Mouse (Mus musculus) embryonic facial prominence, embryonic 10.5 days (tissue): ENCODE measurements around the gene Blvrb. TPM values are rescaled to one million over a fixed set of nuclear protein-coding genes. Genes with fewer than 3 reads are reported as not detected.
A peak's percentile ranks its signal among the peaks of the same experiment; 100 is the strongest.

ENCODE experiments used
- DNase-seq: peaks from one replicate; pipeline ENCODE4 v3.0.0-alpha.2; 2017; ENCODE audit warnings: low spot score
- H3K27ac ChIP-seq: fragments of 300-500 bp; sonication (generic); replicated peaks from 2 replicates; pipeline ENCODE4 v1.5.1; 2016; ENCODE audit warnings: mild to moderate bottlenecking
- H3K27me3 ChIP-seq: fragments of 300-500 bp; sonication (generic); replicated peaks from 2 replicates; pipeline ENCODE4 v1.6.1; 2016; ENCODE audit warnings: low read depth, mild to moderate bottlenecking; ENCODE audit not compliant: poor library complexity, severe bottlenecking
- H3K36me3 ChIP-seq: fragments of 300-500 bp; sonication (generic); replicated peaks from 2 replicates; pipeline ENCODE4 v1.6.1; 2016; ENCODE audit warnings: mild to moderate bottlenecking, moderate library complexity
- H3K4me1 ChIP-seq: fragments of 300-500 bp; sonication (generic); 2 replicates; pipeline ENCODE4 v1.6.1; 2016
- H3K4me3 ChIP-seq: fragments of 300-500 bp; sonication (generic); 2 replicates; pipeline ENCODE4 v1.5.1; 2016; ENCODE audit warnings: mild to moderate bottlenecking, moderate library complexity
- H3K9me3 ChIP-seq: fragments of 300-500 bp; sonication (generic); 2 replicates; pipeline ENCODE4 v1.6.1; 2016; ENCODE audit warnings: mild to moderate bottlenecking
- WGBS: fragments of 180-500 bp; shearing (Covaris S2); methylation state at CpG from one replicate; pipeline ENCODE4 v1.1.7; 2016; 5-methylcytosine and 5-hydroxymethylcytosine counted together
- polyA plus RNA-seq: library from polyadenylated mRNA; unstranded; fragments of >200 nt; fragmentation: Nextera tagmentation; extraction: Ambion mirVana; gene quantifications from 2 replicates; pipeline ENCODE4 v1.2.1, GENCODE M21; 2016

Gene Blvrb
- polyA plus RNA-seq, 1 experiment from 2014 or later = 35.2 TPM

DNA sequence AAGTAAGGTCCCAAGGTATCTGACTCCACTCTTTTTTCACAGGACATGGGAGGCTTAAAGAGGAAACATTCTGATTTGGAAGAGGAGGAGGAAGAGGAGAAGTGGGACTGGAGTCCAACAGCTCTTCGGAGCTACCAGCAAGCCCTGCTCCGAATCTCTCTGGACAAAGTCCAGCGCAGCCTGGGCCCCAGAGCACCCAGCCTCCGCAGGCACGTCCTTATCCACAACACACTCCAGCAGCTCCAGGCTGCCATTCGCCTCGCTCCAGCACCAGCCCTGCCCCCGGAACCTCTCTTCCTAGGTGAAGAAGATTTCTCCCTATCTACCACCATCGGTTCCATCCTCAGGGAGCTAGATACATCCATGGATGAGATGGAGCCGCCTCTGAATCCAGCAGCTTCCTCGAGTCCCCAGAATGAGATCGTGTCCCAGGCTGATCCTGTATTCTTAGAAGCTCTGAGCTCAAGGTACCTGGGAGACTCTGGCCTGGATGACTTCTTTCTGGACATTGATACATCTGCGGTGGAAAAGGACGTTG is 28.4 kb downstream of the Blvrb start:
- H3K36me3 ChIP-seq = peaks cover 28% of the 10 kb centered on the region
- no peaks in the 10 kb centered on the region for H3K9me3 ChIP-seq
- no peak overlapping the region for H3K4me3 ChIP-seq
- peaks cover 21% of the 10 kb centered on the region for H3K4me1 ChIP-seq
- no peaks in the 10 kb centered on the region for H3K27me3 ChIP-seq
- 94% methylated on average over 14 of the region's 14 CpGs for WGBS
- no peak overlapping the region for H3K27ac ChIP-seq
- no peak for DNase-seq

DNA sequence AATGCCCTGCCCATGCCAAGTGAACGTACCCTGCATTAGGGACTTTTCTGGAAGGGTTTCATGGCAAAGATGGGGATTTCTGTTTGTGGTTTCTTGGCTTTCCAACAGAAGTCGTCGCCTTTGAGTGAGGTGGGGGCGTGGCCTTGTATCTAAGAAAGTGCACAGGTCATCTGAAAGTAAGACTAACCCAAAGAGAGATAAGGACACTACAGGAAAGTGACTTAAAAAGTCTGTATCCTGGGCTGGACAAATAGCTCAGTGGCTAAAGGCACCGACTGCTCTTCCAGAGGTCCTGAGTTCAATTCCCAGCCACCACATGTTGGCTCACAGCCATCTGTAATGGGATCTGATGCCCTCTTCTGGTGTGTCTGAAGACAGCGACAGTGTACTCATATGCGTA is 30.8 kb downstream of the Blvrb start:
- peaks cover 28% of the 10 kb centered on the region for H3K36me3 ChIP-seq
- H3K4me3 ChIP-seq = no peak overlapping the region
- DNase-seq = no peak
- no peak overlapping the region for H3K27ac ChIP-seq
- no peaks in the 10 kb centered on the region for H3K27me3 ChIP-seq
- no peaks in the 10 kb centered on the region for H3K9me3 ChIP-seq
- H3K4me1 ChIP-seq = peaks cover 32% of the 10 kb centered on the region
- 84% methylated on average over 7 of the region's 7 CpGs for WGBS

DNA sequence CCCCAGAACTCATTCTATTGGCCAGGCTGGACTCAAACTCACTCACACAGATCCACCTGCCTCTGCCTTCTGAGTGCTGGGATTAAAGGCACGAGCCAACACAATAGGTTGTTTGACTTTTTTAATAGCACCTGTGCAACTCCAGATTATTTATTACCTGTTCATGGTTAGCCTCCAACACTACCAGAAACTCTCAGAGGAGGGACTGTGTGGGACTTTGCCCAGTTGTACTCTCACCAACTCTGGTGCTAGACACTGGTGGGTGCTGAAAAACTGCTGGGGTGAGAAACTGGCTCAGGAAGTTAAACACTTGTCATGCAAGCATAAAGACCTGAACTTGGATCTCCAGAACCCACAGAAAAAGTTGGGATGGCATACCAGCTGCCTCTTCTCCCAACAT is 32.0 kb downstream of the Blvrb start:
- Histone ChIP-seq H3K27me3 (no peaks in the 10 kb centered on the region), H3K4me1 (peaks cover 32% of the 10 kb centered on the region), H3K36me3 (peaks cover 28% of the 10 kb centered on the region), H3K9me3 (no peaks in the 10 kb centered on the region), H3K4me3 (no peak overlapping the region), H3K27ac (no peak overlapping the region)
- WGBS = 79% methylated on average over 1 of the region's 1 CpGs
- no peak for DNase-seq

DNA sequence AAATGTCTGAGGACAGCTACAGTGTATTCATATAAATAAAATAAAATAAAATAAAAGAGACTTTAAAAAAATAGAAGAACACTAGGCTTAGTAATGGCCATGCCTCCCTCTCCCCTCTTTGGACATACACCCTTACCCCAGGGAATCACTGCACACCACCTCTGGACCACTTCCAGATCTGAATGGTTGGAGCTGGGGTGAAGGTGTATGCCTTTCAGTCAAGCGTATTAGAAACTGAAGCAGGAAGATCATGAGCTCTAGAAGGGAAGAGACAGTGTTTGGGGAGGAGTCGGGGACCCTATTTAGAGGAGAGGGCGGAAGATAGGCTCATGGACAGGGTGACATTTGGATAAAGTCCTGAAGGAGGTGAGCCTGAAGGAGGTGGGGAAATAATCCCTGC is 32.7 kb downstream of the Blvrb start:
- DNase-seq = no peak
- Histone ChIP-seq H3K36me3 (peaks cover 28% of the 10 kb centered on the region), H3K27ac (peak overlapping the region; percentile 86), H3K9me3 (no peaks in the 10 kb centered on the region), H3K27me3 (no peaks in the 10 kb centered on the region), H3K4me1 (peaks cover 25% of the 10 kb centered on the region), H3K4me3 (0 out of 2 replicates have a peak overlapping the region, but pooled peaks have one; percentile 55)
- WGBS = 73% methylated on average over 3 of the region's 3 CpGs

DNA sequence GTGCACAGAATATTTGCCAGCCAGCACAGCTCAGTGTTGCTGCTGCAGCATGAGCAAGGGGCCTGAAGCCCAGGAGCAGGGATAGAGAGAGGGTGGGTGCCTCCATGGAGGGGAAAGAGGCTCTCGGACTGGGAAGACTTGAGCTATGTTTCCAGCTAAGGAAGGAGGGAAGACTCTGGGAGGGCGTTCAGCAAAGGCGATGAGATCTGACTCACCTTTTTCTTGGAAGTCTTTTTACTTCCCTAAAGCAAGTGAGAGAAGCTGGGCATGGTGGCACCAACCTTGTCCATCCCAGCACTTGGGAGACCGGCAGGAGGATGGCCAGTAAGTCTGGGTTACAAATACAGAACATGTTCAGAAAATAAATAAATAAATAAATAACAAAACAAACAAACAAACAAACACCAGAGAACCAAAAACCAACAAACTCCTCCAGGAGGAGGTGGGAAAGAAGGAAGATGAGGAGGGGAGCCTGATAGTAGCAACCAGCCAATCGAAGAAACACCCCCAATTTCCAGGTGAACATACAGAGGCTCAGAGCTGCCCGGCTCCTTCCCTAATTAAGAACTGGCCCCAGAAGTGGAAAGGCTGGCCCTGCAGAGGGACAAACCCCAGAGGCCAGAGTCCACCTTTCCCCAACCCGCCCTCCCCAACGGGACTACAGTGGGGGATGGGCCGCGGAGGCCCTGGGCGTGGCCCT is 33.3 kb downstream of the Blvrb start:
- Histone ChIP-seq H3K27me3 (no peaks in the 10 kb centered on the region), H3K36me3 (peaks cover 24% of the 10 kb centered on the region), H3K4me3 (peak overlapping the region; percentile 55), H3K27ac (peak overlapping the region; percentile 86), H3K4me1 (peaks cover 25% of the 10 kb centered on the region), H3K9me3 (no peaks in the 10 kb centered on the region)
- 9% methylated on average over 11 of the region's 11 CpGs for WGBS
- DNase-seq = no peak

DNA sequence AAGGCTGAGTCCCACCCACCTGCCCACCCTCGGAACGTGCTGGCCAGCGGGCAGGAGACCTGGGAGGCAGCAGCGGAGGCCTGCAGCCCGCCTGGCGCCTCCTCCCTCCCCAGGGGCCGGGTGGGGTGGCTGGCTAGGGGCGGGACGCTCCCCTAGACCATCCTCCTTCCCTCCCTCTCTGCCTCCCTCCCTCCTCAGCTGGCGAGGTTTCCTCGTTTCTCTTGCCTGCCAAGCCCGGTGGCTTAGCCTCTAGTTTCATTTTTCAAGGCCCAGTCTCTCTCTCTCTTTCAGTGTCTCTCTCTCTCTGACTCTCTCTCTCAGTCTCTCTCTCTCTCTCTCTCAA is 33.8 kb downstream of the Blvrb start:
- H3K27me3 ChIP-seq = no peaks in the 10 kb centered on the region
- H3K9me3 ChIP-seq = no peaks in the 10 kb centered on the region
- 0% methylated on average over 12 of the region's 12 CpGs for WGBS
- peak overlapping the region; percentile 55 for H3K4me3 ChIP-seq
- peak; percentile 92 for DNase-seq
- peaks cover 18% of the 10 kb centered on the region for H3K36me3 ChIP-seq
- peaks cover 29% of the 10 kb centered on the region for H3K4me1 ChIP-seq
- H3K27ac ChIP-seq = peak overlapping the region; percentile 86

DNA sequence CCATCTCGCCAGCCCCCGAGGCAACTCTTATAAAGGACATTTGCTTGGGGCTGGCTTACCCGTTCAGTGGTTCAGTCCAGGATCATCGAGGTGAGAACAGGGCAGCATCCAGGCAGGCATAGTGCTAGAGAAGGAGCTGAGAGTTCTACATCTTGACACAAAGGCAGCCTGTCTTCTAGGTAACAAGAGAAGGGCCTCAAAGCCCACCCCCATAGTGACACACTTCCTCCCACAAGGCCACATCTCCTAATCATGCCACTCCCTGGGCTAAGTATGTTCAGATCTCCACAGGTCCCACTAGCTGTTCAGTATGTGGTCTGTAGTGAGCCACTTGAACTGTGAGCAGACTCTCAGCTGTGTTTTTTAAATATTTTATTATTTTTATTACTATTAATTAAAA is 36.1 kb downstream of the Blvrb start:
- no peak overlapping the region for H3K27ac ChIP-seq
- H3K27me3 ChIP-seq = no peaks in the 10 kb centered on the region
- H3K4me1 ChIP-seq = peaks cover 43% of the 10 kb centered on the region
- WGBS = 81% methylated on average over 4 of the region's 4 CpGs
- H3K4me3 ChIP-seq = no peak overlapping the region
- H3K9me3 ChIP-seq = no peaks in the 10 kb centered on the region
- H3K36me3 ChIP-seq = no peaks in the 10 kb centered on the region; the same call in 1 of the 2 replicates
- DNase-seq = no peak

DNA sequence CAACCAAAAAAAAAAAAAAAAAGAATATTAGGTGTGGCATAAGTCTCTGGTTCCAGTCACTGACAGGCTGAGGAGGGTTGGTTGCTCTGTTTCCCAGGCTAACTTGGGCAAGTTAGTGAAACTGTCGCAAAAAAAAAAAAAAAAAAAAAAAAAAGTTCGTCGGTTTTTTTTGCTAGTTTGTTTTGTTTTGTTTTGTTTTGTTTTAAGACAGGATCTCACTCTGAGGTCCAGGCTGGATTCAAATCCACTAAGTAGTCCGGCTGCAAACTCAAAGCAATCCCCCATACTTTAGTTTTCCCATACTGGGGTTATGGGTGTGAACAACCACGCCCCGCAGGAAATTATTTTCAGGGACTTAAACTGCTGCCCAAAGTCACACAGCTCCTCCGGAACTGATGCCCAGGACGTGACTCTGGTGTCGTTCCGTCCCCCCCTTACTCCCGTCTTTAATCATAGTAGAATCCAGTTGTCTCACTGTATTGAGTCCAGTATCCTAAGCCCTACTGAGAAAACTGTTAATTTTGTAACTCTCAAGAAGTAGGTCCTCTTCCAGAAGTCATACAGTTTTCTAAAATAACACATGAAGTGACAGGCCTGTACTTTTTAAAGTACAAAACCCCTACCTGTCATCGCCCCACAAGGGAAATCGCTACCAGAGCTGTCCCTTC is 38.5 kb downstream of the Blvrb start:
- H3K27me3 ChIP-seq = peaks cover 7% of the 10 kb centered on the region
- peaks cover 59% of the 10 kb centered on the region for H3K4me1 ChIP-seq
- no peaks in the 10 kb centered on the region for H3K9me3 ChIP-seq
- 5% methylated on average over 13 of the region's 13 CpGs for WGBS
- peaks cover 10% of the 10 kb centered on the region for H3K36me3 ChIP-seq
- no peak for DNase-seq
- peak overlapping the region; percentile 85 for H3K4me3 ChIP-seq
- peak overlapping the region; percentile 98 for H3K27ac ChIP-seq

DNA sequence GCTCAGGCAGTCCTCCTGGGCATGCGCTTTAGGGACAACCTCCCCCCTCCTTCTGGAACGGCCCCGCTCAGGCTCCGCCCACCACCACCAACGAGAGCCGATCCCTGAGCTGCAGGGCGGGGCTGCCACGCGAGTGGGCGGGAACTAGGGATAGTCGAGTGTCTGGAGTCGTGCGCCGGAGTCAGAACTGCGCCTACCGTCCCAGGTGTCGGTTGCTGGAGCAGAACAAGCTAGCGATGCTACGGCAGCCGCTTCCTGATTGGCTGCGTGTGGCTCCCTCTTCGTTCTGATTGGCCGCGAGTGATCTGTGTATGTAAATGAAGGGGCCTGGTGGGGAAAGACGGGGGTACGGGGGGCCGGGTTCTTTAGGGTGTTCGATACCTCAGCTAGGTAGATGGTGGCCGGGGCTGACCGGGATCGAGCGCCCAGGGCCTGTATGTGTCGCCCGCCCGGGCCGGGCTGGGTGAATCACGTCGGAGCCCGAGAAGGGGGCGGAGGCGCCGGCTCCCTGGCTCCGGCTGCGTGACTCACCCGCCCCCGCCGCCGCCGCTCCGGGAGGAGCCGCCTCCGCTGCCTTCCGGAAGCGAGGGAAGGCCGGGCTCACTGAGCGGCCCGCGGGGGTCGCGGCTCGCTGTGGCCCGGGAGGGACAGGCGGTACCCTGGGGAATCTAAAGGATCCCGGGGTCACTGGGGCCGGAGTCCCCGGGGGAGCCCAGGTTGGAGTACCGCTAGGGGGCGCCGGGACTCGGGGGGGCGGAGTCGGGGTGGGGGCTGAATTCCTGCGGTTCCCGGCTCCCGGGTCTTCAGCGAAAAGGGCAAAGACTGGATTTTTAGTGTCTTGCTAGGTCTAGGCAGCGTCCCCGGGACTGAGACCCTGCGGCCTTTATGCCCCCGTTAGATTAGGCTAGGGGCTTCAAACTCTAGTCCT is 39.3 kb downstream of the Blvrb start, which contains the start of gene Sertad1:
Sertad1 (plus strand) TSS at position 141 of the 928 bp plus-strand sequence.
- H3K4me3 ChIP-seq = peak within 1 kb of the TSS; percentile 85
- peaks cover 7% of the 10 kb centered on the region for H3K27me3 ChIP-seq
- H3K4me1 ChIP-seq = peaks cover 57% of the 10 kb centered on the region
- H3K9me3 ChIP-seq = no peaks in the 10 kb centered on the region
- WGBS = under 1% methylated on average over 80 of the region's 80 CpGs
- H3K36me3 ChIP-seq = peaks cover 10% of the 10 kb centered on the region
- peak within 1 kb of the TSS; percentile 98 for H3K27ac ChIP-seq
- peak; percentile 100 for DNase-seq

DNA sequence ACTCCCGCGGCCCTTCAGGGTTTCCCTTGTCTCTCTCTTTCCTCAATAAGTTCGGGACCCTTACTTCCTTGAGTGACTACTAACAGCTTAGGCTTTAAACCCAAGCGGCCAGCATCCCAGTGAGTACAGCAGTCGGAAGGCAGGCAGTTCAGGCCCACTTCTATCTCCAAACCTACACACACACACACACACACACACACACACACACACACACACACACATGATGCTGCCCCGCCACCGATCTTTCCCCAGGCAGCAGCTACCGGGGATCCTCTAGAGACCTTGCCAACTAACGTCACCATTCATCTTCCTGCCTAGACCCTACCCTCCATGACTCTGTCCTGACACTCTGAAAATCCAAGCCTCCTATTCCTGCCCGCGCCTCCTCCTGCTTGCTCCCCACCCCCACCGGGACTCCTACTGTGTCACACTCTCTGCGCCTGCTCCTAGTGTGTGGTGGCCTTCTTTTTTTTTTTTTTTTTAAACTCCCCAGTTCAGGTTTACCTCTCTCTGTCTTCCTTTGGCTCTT is 40.0 kb downstream of the Blvrb start:
- Histone ChIP-seq H3K36me3 (peaks cover 10% of the 10 kb centered on the region), H3K9me3 (no peaks in the 10 kb centered on the region), H3K4me1 (peaks cover 51% of the 10 kb centered on the region), H3K27me3 (peaks cover 7% of the 10 kb centered on the region), H3K27ac (peak overlapping the region; percentile 98), H3K4me3 (peak overlapping the region; percentile 85)
- WGBS = 1% methylated on average over 13 of the region's 13 CpGs
- DNase-seq = peak; percentile 45

DNA sequence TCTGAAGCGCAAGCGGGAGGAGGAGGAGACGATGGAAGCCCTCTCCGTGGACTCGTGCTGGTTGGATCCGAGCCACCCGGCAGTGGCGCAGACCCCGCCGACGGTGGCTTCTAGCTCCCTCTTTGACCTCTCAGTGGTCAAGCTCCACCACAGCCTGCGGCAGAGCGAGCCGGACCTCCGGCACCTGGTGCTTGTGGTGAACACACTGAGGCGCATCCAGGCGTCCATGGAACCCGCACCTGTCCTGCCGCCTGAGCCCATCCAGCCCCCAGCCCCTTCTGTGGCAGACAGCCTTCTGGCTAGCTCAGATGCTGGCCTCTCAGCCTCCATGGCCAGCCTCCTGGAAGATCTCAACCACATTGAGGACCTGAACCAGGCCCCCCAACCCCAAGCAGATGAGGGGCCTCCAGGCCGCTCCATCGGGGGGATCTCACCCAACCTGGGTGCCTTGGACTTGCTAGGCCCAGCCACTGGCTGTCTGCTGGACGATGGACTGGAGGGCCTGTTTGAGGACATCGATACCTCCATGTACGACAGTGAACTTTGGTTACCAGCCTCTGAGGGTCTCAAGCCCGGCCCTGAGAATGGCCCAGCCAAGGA is 41.6 kb downstream of the Blvrb start:
- Histone ChIP-seq H3K27me3 (peaks cover 7% of the 10 kb centered on the region), H3K27ac (peak overlapping the region; percentile 93), H3K36me3 (peaks cover 10% of the 10 kb centered on the region), H3K4me1 (peaks cover 51% of the 10 kb centered on the region), H3K9me3 (no peaks in the 10 kb centered on the region), H3K4me3 (peak overlapping the region; percentile 11; the same call in 1 of the 2 replicates)
- 92% methylated on average over 25 of the region's 25 CpGs for WGBS
- DNase-seq = no peak

DNA sequence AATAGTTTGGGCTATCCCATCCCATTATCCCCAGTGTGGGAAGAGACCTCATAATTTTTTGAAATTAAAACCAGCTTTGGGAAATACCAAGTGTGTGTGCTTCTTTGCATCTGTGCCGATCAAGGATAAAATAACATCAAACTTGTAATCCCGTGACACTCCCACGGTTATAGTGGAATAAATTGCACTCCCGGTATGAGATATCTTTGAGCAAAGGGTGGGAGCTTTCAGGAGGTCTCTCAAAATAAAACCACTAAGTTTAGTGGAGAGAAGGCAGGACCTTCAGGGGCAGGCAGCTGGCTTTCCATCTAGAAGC is 42.4 kb downstream of the Blvrb start:
- Histone ChIP-seq H3K36me3 (peaks cover 10% of the 10 kb centered on the region), H3K4me1 (peaks cover 51% of the 10 kb centered on the region), H3K27ac (peak overlapping the region; percentile 93), H3K4me3 (peak overlapping the region; percentile 62), H3K27me3 (peaks cover 7% of the 10 kb centered on the region), H3K9me3 (0 out of 2 replicates have a peak, but pooled peaks cover 2% of the 10 kb centered on the region)
- no peak for DNase-seq
- 45% methylated on average over 4 of the region's 4 CpGs for WGBS
